Mouse (Mus musculus): ENCODE data around the gene Cdkn1a.

DNA sequence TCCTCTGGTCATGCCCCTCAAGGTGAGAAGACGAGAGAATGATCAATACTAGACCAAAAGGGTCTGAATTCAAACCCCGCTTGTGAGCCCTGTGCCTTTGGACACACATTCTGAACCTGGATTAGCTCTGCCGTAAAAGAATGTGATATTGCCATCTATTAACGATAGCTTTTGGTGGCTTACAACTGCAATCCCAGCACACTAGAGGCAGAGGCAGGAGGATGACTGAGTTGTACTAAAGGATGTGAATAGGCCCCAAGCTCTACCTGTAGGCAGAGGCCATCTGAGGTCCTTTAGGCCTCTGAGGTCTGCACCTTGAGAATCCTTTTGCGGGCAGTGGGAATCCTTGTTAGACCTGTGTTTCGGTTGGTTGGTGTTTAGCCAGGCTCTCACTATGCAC lies 5.5 kb downstream of the Cdkn1a start:
- no peak for TF ChIP-seq CTCF (IDR thresholded peaks at IDR 0.05; ENCODE audit: insufficient read depth, low read length)
- TF ChIP-seq POLR2A (IDR thresholded peaks at IDR 0.05; ENCODE audit: borderline replicate concordance, extremely low read depth, low read depth, low read length), result no peak
